Mouse (Mus musculus): ENCODE results near the gene Zbtb18.

Gene Zbtb18

GRCm38 (mm10) chr1:177442196-177442808, at the start of gene Zbtb18:
Zbtb18 (plus strand) TSS chr1:177442351.
- in situ Hi-C loops (cut with MboI; ENCODE audit: low sequenced_read_pairs) = no loop called here

GRCm38 (mm10) chr1:177397455-177397854, 44.7 kb upstream of the Zbtb18 start:
- in situ Hi-C loops (cut with MboI; ENCODE audit: low sequenced_read_pairs) = no loop called here

GRCm38 (mm10) chr1:177405170-177405569, 37.0 kb upstream of the Zbtb18 start:
- in situ Hi-C loops (cut with MboI; ENCODE audit: low sequenced_read_pairs) = loop anchor here (10.0 kb wide), 1 partner anchor 280 kb away; no protein-coding TSS in a partner anchor

- in situ Hi-C loops (cut with MboI; ENCODE audit: low sequenced_read_pairs) = loop anchor here (10.0 kb wide), 1 partner anchor 276 kb away; no protein-coding TSS in a partner anchor
Observed at GRCm38 (mm10) chr1:177408690-177409089, 33.5 kb upstream of the Zbtb18 start.

- in situ Hi-C loops (cut with MboI; ENCODE audit: low sequenced_read_pairs) = no loop called here
Observed at GRCm38 (mm10) chr1:177410769-177411348, 31.3 kb upstream of the Zbtb18 start.

- in situ Hi-C loops (cut with MboI; ENCODE audit: low sequenced_read_pairs) = no loop called here
Observed at GRCm38 (mm10) chr1:177411359-177412358, 30.5 kb upstream of the Zbtb18 start.

- in situ Hi-C loops (cut with MboI; ENCODE audit: low sequenced_read_pairs) = no loop called here
Observed at GRCm38 (mm10) chr1:177419331-177419730, 22.8 kb upstream of the Zbtb18 start.

GRCm38 (mm10) chr1:177420126-177420525, 22.0 kb upstream of the Zbtb18 start:
- in situ Hi-C loops (cut with MboI; ENCODE audit: low sequenced_read_pairs) = no loop called here

- in situ Hi-C loops (cut with MboI; ENCODE audit: low sequenced_read_pairs) = no loop called here
Observed at GRCm38 (mm10) chr1:177427862-177428261, 14.3 kb upstream of the Zbtb18 start.

- in situ Hi-C loops (cut with MboI; ENCODE audit: low sequenced_read_pairs) = no loop called here
Observed at GRCm38 (mm10) chr1:177428338-177428737, 13.8 kb upstream of the Zbtb18 start.

- in situ Hi-C loops (cut with MboI; ENCODE audit: low sequenced_read_pairs) = no loop called here
Observed at GRCm38 (mm10) chr1:177429067-177429466, 13.1 kb upstream of the Zbtb18 start.

GRCm38 (mm10) chr1:177440411-177440810, 1.7 kb upstream of the Zbtb18 start:
- in situ Hi-C loops (cut with MboI; ENCODE audit: low sequenced_read_pairs) = no loop called here

GRCm38 (mm10) chr1:177440981-177441491, 1.1 kb upstream of the Zbtb18 start:
- in situ Hi-C loops (cut with MboI; ENCODE audit: low sequenced_read_pairs) = no loop called here

- in situ Hi-C loops (cut with MboI; ENCODE audit: low sequenced_read_pairs) = no loop called here
Observed at GRCm38 (mm10) chr1:177441492-177442195, 507 bp upstream of the Zbtb18 start.

GRCm38 (mm10) chr1:177442821-177443723, 921 bp downstream of the Zbtb18 start:
- in situ Hi-C loops (cut with MboI; ENCODE audit: low sequenced_read_pairs) = no loop called here

- in situ Hi-C loops (cut with MboI; ENCODE audit: low sequenced_read_pairs) = no loop called here
Observed at GRCm38 (mm10) chr1:177443724-177444482, 1.8 kb downstream of the Zbtb18 start.

- in situ Hi-C loops (cut with MboI; ENCODE audit: low sequenced_read_pairs) = no loop called here
Observed at GRCm38 (mm10) chr1:177444483-177444810, 2.3 kb downstream of the Zbtb18 start.

GRCm38 (mm10) chr1:177444941-177445340, 2.8 kb downstream of the Zbtb18 start:
- in situ Hi-C loops (cut with MboI; ENCODE audit: low sequenced_read_pairs) = no loop called here

Data from CH12F3 (cell line).